Mouse (Mus musculus) midbrain, postnatal 0 days (tissue): Measurements from ENCODE around the gene Lyzl6. TPM values are rescaled to one million over a fixed set of nuclear protein-coding genes. Genes with fewer than 3 reads are reported as not detected.
A peak's percentile ranks its signal among the peaks of the same experiment; 100 is the strongest.

Source experiments
- ATAC-seq: fragments of 200-750 bp; cut with Nextera tagmentation; 2 replicates; pipeline ENCODE4 v1.8.0; 2017; ENCODE audit warnings: moderate number of reproducible peaks, mild to moderate bottlenecking, moderate TSS enrichment, moderate library complexity; ENCODE audit not compliant: low FRiP score
- DNase-seq: peaks from one replicate; pipeline ENCODE4 v3.0.0-alpha.2; 2015; ENCODE audit warnings: low spot score
- H3K27ac ChIP-seq: fragments of 300-500 bp; sonication (generic); 2 replicates; pipeline ENCODE4 v1.5.1; 2014; ENCODE audit warnings: low read depth, mild to moderate bottlenecking, low read length, mixed read lengths
- H3K27me3 ChIP-seq: fragments of 300-500 bp; sonication (generic); 2 replicates; pipeline ENCODE4 v1.6.1; 2014; ENCODE audit warnings: low read length, control low read depth, mixed read lengths; ENCODE audit not compliant: insufficient read depth
- H3K36me3 ChIP-seq: fragments of 300-500 bp; sonication (generic); 2 replicates; pipeline ENCODE4 v1.6.1; 2014; ENCODE audit warnings: low read length, control low read depth, mixed read lengths; ENCODE audit not compliant: insufficient read depth
- H3K4me1 ChIP-seq: fragments of 300-500 bp; sonication (generic); 2 replicates; pipeline ENCODE4 v1.6.1; 2014; ENCODE audit warnings: mild to moderate bottlenecking, control low read depth, antibody characterized with exemption, low read length, mixed read lengths; ENCODE audit not compliant: insufficient read depth
- H3K4me2 ChIP-seq: fragments of 300-500 bp; sonication (generic); 2 replicates; pipeline ENCODE4 v1.6.1; 2014; ENCODE audit warnings: low read depth, mild to moderate bottlenecking, low read length, mixed read lengths; ENCODE audit not compliant: poor library complexity, severe bottlenecking
- H3K4me3 ChIP-seq: fragments of 300-500 bp; sonication (generic); 2 replicates; pipeline ENCODE4 v1.5.1; 2014; ENCODE audit warnings: low read depth, mild to moderate bottlenecking, low read length, moderate library complexity
- H3K9ac ChIP-seq: fragments of 300-500 bp; sonication (generic); replicated peaks from 2 replicates; pipeline ENCODE4 v1.6.1; 2014; ENCODE audit warnings: mild to moderate bottlenecking, low read length, moderate library complexity, mixed read lengths; ENCODE audit not compliant: poor library complexity, severe bottlenecking
- H3K9me3 ChIP-seq: fragments of 300-500 bp; sonication (generic); 2 replicates; pipeline ENCODE4 v1.6.1; 2016; ENCODE audit warnings: low read length, control low read depth
- CTCF ChIP-seq: IDR thresholded peaks from 2 replicates; pipeline ENCODE4 v1.5.1; 2016; ENCODE audit warnings: antibody characterized with exemption, mild to moderate bottlenecking
- WGBS: fragments of 180-500 bp; shearing (Covaris S2); extraction: QIAGEN DNeasy Blood & Tissue Kit; methylation state at CpG from one replicate; pipeline ENCODE4 v1.1.7; 2014; 5-methylcytosine and 5-hydroxymethylcytosine counted together
- polyA plus RNA-seq: library from polyadenylated mRNA; unstranded; fragments of >200 nt; fragmentation: Nextera tagmentation; extraction: Ambion mirVana; gene quantifications from 2 replicates; pipeline ENCODE4 v1.2.1, GENCODE M21; 2015
- total RNA-seq: library from RNA; depleted of rRNA; stranded (reverse); fragments of >200 nt; gene quantifications from 2 replicates; pipeline ENCODE4 v1.2.3, GENCODE M21; 2014

Gene Lyzl6
- total and polyA plus RNA-seq, 2 experiments from 2014 or later = not detected

GRCm38 (mm10) chr11:103648656-103649055 lies 10.0 kb upstream of the Lyzl6 start:
- 24% methylated on average over 7 of the region's 7 CpGs for WGBS
- no peaks in the 10 kb centered on the region for H3K36me3 ChIP-seq
- H3K9me3 ChIP-seq = no peaks in the 10 kb centered on the region
- DNase-seq = no peak
- peaks cover 54% of the 10 kb centered on the region for H3K27me3 ChIP-seq
- H3K4me1 ChIP-seq = no peaks in the 10 kb centered on the region
- H3K4me3 ChIP-seq = no peak overlapping the region
- TF ChIP-seq CTCF = no peak
- H3K27ac ChIP-seq = no peak overlapping the region
- ATAC-seq = no peak
- no peak overlapping the region for H3K4me2 ChIP-seq
- no peak overlapping the region for H3K9ac ChIP-seq

GRCm38 (mm10) chr11:103647921-103648620 lies 9.4 kb upstream of the Lyzl6 start:
- 10% methylated on average over 11 of the region's 11 CpGs for WGBS
- H3K4me3 ChIP-seq = no peak overlapping the region
- no peak overlapping the region for H3K4me2 ChIP-seq
- no peaks in the 10 kb centered on the region for H3K36me3 ChIP-seq
- no peaks in the 10 kb centered on the region for H3K9me3 ChIP-seq
- H3K27ac ChIP-seq = no peak overlapping the region
- ATAC-seq (no peak), DNase-seq (no peak)
- H3K9ac ChIP-seq = no peak overlapping the region
- H3K27me3 ChIP-seq = peaks cover 49% of the 10 kb centered on the region
- no peak for TF ChIP-seq CTCF
- no peaks in the 10 kb centered on the region for H3K4me1 ChIP-seq

- ATAC-seq (no peak), DNase-seq (no peak)
- H3K9me3 ChIP-seq = no peaks in the 10 kb centered on the region
- H3K4me2 ChIP-seq = no peak overlapping the region
- no peaks in the 10 kb centered on the region for H3K4me1 ChIP-seq
- no peak overlapping the region for H3K9ac ChIP-seq
- no peak for TF ChIP-seq CTCF
- no peak overlapping the region for H3K27ac ChIP-seq
- H3K36me3 ChIP-seq = no peaks in the 10 kb centered on the region
- no peak overlapping the region for H3K4me3 ChIP-seq
- H3K27me3 ChIP-seq = peaks cover 31% of the 10 kb centered on the region
- WGBS = 90% methylated on average over 6 of the region's 6 CpGs
Measured at GRCm38 (mm10) chr11:103646301-103646700, 7.6 kb upstream of the Lyzl6 start.

GRCm38 (mm10) chr11:103645731-103646130 lies 7.0 kb upstream of the Lyzl6 start:
- 83% methylated on average over 8 of the region's 8 CpGs for WGBS
- no peak overlapping the region for H3K4me2 ChIP-seq
- no peak for DNase-seq

GRCm38 (mm10) chr11:103643211-103643610 lies 4.5 kb upstream of the Lyzl6 start:
- no peak for TF ChIP-seq CTCF
- DNase-seq = no peak

More at GRCm38 (mm10) chr11:103645731-103646130, 7.0 kb upstream of the Lyzl6 start:
- H3K9me3 ChIP-seq = no peaks in the 10 kb centered on the region
- no peak overlapping the region for H3K9ac ChIP-seq
- H3K4me1 ChIP-seq = no peaks in the 10 kb centered on the region
- ATAC-seq = no peak
- H3K27ac ChIP-seq = no peak overlapping the region
- TF ChIP-seq CTCF = no peak
- H3K27me3 ChIP-seq = peaks cover 27% of the 10 kb centered on the region
- no peak overlapping the region for H3K4me3 ChIP-seq
- H3K36me3 ChIP-seq = no peaks in the 10 kb centered on the region

GRCm38 (mm10) chr11:103639407-103639946 lies 787 bp upstream of the Lyzl6 start:
- H3K27me3 ChIP-seq = peaks cover 14% of the 10 kb centered on the region
- peak; percentile 82 for DNase-seq
- H3K36me3 ChIP-seq = no peaks in the 10 kb centered on the region
- no peaks in the 10 kb centered on the region for H3K4me1 ChIP-seq
- ATAC-seq = no peak
- 3% methylated on average over 10 of the region's 10 CpGs for WGBS
- peak; percentile 97 for TF ChIP-seq CTCF
- no peak overlapping the region for H3K27ac ChIP-seq
- H3K9me3 ChIP-seq = no peaks in the 10 kb centered on the region
- H3K9ac ChIP-seq = no peak overlapping the region
- no peak overlapping the region for H3K4me2 ChIP-seq
- no peak overlapping the region for H3K4me3 ChIP-seq

More at GRCm38 (mm10) chr11:103643211-103643610, 4.5 kb upstream of the Lyzl6 start:
- H3K4me2 ChIP-seq = no peak overlapping the region
- no peaks in the 10 kb centered on the region for H3K4me1 ChIP-seq
- H3K36me3 ChIP-seq = no peaks in the 10 kb centered on the region
- no peak overlapping the region for H3K27ac ChIP-seq
- 72% methylated on average over 9 of the region's 9 CpGs for WGBS
- H3K9me3 ChIP-seq = no peaks in the 10 kb centered on the region
- no peak overlapping the region for H3K9ac ChIP-seq
- peaks cover 24% of the 10 kb centered on the region for H3K27me3 ChIP-seq
- no peak overlapping the region for H3K4me3 ChIP-seq
- ATAC-seq = no peak
